Mouse (Mus musculus) cerebellum, adult 11-12 months (tissue): Measurements from ENCODE around the gene Pex5l.

Experiments
- DNase-seq: peaks from one replicate; pipeline ENCODE4 v3.0.0; 2022

The Pex5l gene

GRCm38 (mm10) chr3:33061428-33061827 is 81.6 kb downstream of the Pex5l start:
- DNase-seq: no peak

GRCm38 (mm10) chr3:33061016-33061415 is 82.0 kb downstream of the Pex5l start:
- no peak for DNase-seq

- no peak for DNase-seq
Measured at GRCm38 (mm10) chr3:33060343-33060937, 82.6 kb downstream of the Pex5l start.

GRCm38 (mm10) chr3:33048304-33048703 is 94.7 kb downstream of the Pex5l start:
- no peak for DNase-seq

GRCm38 (mm10) chr3:33044799-33045106 is 98.3 kb downstream of the Pex5l start:
- DNase-seq: no peak

- no peak for DNase-seq
Measured at GRCm38 (mm10) chr3:33043896-33044798, 98.9 kb downstream of the Pex5l start.

- no peak for DNase-seq
Measured at GRCm38 (mm10) chr3:33024566-33024965, 118.5 kb downstream of the Pex5l start.

GRCm38 (mm10) chr3:33003901-33004300 is 139.1 kb downstream of the Pex5l start:
- DNase-seq: no peak

GRCm38 (mm10) chr3:33001769-33002168 is 141.3 kb downstream of the Pex5l start:
- no peak for DNase-seq

- DNase-seq: no peak
Measured at GRCm38 (mm10) chr3:33000383-33001015, 142.5 kb downstream of the Pex5l start.

- no peak for DNase-seq
Measured at GRCm38 (mm10) chr3:32991713-32992575, 151.1 kb downstream of the Pex5l start.

- DNase-seq: no peak
Measured at GRCm38 (mm10) chr3:32987806-32988205, 155.2 kb downstream of the Pex5l start.

GRCm38 (mm10) chr3:32985141-32985540 is 157.9 kb downstream of the Pex5l start:
- no peak for DNase-seq

- DNase-seq: no peak
Measured at GRCm38 (mm10) chr3:32979981-32980380, 163.1 kb downstream of the Pex5l start.

- no peak for DNase-seq
Measured at GRCm38 (mm10) chr3:32979238-32979637, 163.8 kb downstream of the Pex5l start.

- no peak for DNase-seq
Measured at GRCm38 (mm10) chr3:32970257-32970656, 172.8 kb downstream of the Pex5l start.

- no peak for DNase-seq
Measured at GRCm38 (mm10) chr3:32968671-32969425, 174.2 kb downstream of the Pex5l start.

GRCm38 (mm10) chr3:32965528-32965927 is 177.5 kb downstream of the Pex5l start:
- DNase-seq: no peak

- no peak for DNase-seq
Measured at GRCm38 (mm10) chr3:32961494-32961893, 181.6 kb downstream of the Pex5l start.

GRCm38 (mm10) chr3:32951382-32951781 is 191.7 kb downstream of the Pex5l start:
- DNase-seq: no peak

- no peak for DNase-seq
Measured at GRCm38 (mm10) chr3:32947486-32947885, 195.6 kb downstream of the Pex5l start.

- DNase-seq: no peak
Measured at GRCm38 (mm10) chr3:32939802-32940501, 203.1 kb downstream of the Pex5l start.
